Comparison of ENCODE assay signal across 18 mouse cellular contexts in the genomic region with DNA sequence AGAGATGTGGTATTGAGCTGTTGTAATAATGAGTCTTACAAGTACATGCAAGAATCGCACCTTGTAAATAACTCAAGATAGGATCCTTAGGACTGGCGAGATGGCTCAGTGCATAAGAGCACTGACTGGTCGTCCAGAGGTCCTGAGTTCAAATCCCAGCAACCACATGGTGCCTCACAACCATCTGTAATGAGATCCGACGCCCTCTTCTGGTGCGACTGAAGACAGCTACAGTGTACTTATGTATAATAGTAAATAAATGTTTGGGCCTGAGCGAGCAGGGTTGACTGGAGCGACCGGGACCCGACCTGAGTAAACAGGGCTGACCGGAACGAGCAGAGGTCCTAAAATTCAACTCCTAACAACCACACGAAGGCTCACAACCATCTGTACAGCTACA. TPM values are rescaled to one million over a fixed set of nuclear protein-coding genes. Genes with fewer than 3 reads are reported as not detected.
"Had no signal": no experiment of that assay in that cellular context is flagged by ENCODE, and none has a peak within 500 bp of the region (broad histone marks: within the 10 kb centered on the region; RNA-seq: fewer than 3 reads in every experiment).

No protein-coding gene starts in this region.

RNA-seq across cellular contexts. Expression of a gene that starts 6.6 kb away (rescaled TPM):
- polyA plus RNA-seq: gonadal fat pad, adult 2 months; heart, adult 2 months; heart, embryonic 11.5 days; heart, embryonic 13.5 days; heart, embryonic 15.5 days; heart, postnatal 0 days; hindbrain, embryonic 11.5 days; hindbrain, embryonic 13.5 days; hindbrain, embryonic 15.5 days; hindbrain, postnatal 0 days; intestine, embryonic 14.5 days; kidney, adult 2 months; kidney, embryonic 15.5 days; limb, embryonic 11.5 days; limb, embryonic 13.5 days; limb, embryonic 15.5 days; liver, embryonic 12.5 days had no signal

RNA-seq across cellular contexts. Expression of a gene that starts 22.0 kb away (rescaled TPM):
- polyA plus RNA-seq: heart, adult 2 months; heart, embryonic 11.5 days; heart, embryonic 13.5 days; heart, embryonic 15.5 days; heart, postnatal 0 days; hindbrain, embryonic 11.5 days; hindbrain, embryonic 13.5 days; hindbrain, embryonic 15.5 days; hindbrain, postnatal 0 days; intestine, embryonic 14.5 days; kidney, embryonic 15.5 days; limb, embryonic 11.5 days; limb, embryonic 13.5 days; limb, embryonic 15.5 days; liver, adult 2 months; liver, embryonic 12.5 days had no signal
